Mouse (Mus musculus): ENCODE measurements around the gene Mrpl43. TPM values are rescaled to one million over a fixed set of nuclear protein-coding genes. Genes with fewer than 3 reads are reported as not detected.

Mrpl43 gene
- total RNA-seq, 2 experiments from 2014 or later: 29.3 to 47.9 TPM

DNA sequence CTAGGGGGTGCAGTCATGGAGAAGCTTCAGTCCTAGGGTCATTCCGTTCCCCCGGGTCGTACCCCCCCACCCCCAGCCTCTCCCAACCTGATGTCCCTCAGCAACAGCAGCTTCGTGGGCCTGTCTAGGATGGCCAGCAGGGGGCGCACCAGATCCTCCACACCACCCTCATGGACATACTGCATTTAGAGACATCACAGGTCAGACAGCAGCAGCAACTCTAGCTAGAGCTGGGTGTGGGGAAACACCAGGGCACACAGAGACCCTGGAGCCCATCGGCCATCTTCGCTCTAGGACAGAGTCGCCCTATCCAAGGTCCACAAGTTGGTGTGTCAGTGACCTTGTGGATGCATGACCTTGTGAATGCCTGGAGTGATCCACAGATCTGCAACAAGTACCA lies 23.9 kb upstream of the Mrpl43 start:
- ATAC-seq (ENCODE audit: poor library complexity, severe bottlenecking): peak; percentile 50

DNA sequence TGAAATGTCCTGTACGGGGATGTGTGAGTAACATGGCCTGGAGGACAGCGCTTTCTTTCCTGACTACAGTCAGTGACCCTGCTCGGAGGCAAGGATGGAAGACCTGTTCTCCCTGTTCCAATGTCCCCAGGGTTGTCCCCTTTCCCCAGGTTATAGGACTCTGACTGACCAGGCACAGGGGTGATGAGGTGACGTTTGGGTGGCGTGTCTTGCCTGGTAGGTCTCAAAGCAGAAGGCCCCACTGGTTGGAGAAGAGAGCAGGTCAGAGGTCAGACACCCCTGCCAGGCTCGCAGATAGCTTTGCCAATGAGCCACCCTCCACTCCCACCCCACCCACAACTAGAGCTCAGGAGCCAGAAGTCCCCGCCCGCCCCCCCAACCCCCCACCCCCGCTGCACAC lies 23.3 kb upstream of the Mrpl43 start:
- ATAC-seq (ENCODE audit: poor library complexity, severe bottlenecking): no peak

DNA sequence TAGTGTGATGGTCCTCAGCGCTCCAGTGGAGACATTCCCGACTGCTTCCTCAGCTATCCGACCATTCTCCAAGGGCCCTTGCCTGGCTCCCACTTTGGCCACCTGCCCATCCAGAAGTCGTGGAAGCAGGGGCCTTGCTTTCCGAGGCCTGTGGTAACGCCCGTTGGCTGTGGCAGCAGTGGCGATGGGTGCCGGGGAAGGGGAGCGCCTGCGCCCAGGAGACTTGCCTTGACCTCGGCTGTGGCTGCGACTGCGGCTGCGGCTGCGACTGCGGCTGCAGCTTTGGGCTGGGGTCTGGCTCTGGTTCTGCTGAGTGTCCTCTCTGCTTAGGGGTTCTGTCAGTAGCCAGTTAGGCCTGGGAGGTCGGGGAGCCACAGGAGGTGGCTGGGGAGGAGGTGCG lies 22.5 kb upstream of the Mrpl43 start:
- no peak for ATAC-seq (ENCODE audit: poor library complexity, severe bottlenecking)

DNA sequence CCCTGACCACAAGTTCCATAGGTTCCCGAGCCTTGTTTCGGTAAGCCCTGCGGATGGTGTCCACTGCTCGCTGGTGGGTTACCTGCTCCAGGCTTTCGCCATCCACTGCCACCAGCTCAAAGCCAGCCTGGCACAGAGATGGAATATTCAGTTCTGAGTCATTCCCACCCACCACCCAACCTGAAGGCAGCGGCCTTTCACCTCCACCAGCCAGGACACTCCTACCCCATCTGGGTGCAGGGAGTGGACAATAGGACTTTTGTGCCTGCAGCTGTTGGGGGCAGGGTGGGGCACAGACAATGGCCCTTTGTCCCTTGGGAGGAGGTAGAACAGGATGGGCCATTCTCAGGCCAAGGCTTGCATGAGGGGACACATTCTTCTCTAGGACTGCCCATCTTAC lies 21.6 kb upstream of the Mrpl43 start:
- no peak for ATAC-seq (ENCODE audit: poor library complexity, severe bottlenecking)

DNA sequence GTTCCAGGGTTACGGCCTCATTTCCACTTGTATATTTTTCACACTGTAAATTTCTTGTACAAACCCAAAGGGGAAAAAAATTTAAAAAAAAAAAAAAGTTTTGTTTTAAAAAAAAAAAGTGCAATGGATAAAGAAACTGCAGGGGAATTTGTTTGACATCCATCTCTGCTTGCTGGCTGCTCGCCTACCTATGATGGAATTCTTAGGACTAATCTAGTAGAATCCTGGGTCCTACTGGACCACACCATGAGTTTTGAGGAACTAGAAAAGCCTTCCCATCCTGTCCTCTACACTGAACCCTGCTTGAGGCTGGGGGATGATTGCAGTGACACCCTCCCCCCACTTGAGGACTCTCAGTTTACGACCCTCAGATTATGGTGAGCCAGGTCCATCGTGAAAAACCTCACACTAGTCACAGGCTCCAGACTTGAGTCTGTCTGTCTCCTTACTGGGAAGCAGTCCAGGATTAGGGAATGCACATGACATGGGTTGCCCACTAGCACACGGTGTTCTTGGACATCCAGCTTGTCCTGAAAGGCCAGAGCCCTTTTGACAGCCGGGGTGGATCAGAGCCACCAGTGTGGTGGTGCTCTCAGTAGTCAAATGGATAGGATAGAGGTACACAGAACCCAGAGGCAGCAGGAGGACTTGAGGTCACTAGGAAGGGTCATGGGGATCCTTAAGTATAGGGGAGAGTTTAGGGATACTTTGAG lies 20.9 kb upstream of the Mrpl43 start:
- ATAC-seq (ENCODE audit: poor library complexity, severe bottlenecking): no peak

DNA sequence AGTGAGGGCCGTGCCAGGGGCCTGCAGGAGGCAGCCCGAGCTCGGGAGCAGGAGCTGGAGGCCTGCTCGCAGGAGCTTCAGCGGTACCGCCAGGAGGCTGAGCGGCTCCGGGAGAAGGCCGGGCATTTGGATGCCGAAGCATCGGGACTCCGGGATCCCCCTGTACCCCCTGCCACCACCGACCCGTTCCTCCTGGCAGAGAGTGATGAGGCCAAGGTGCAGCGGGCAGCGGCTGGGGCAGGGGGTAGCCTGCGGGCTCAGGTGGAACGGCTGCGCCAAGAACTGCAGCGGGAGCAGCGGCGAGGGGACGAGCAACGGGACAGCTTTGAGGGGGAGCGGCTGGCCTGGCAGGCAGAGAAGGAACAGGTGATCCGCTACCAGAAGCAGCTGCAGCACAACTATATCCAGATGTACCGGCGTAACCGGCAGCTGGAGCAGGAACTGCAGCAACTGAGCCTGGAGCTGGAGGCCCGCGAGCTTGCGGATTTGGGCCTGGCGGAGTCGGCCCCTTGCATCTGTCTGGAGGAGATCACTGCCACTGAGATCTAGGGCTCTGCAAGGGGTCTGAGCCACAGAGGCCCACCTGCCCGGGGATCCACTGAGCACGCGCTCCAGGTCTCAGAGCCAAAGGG lies 19.8 kb upstream of the Mrpl43 start:
- no peak for ATAC-seq (ENCODE audit: poor library complexity, severe bottlenecking)

DNA sequence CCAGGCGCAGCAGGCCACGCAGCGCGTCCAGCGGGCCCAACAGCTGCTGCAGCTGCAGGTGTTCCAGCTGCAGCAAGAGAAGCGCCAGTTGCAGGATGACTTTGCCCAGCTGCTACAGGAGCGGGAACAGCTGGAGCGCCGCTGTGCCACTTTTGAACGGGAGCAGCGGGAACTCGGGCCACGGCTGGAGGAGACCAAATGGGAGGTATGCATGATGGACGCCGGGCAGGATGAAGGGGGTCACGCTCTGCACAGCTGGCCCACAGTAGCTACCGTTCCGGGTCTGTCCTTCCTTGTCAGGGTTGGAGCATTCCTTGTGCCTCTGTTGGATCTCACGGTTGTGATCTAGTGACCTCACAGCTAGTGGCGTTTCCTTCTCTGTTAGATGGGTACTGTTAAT lies 18.5 kb upstream of the Mrpl43 start:
- ATAC-seq (ENCODE audit: poor library complexity, severe bottlenecking): no peak

DNA sequence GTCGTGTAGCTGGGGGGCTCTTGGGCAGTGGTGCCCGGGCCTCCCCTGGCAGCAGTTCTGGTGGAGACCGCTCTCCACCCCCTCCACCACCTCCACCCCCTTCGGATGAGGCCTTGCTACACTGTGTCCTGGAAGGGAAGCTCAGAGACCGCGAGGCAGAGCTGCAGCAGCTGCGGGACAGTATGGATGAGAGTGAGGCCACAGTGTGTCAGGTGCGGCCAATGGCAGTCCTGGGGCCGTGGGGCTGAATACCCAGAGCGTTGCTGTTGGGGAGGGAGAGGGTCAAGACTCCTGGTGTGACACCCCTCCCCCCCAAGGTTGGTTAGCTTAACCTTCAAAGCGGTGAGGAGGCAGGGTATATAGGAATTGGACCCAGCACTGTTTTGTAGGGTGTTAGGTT lies 17.8 kb upstream of the Mrpl43 start:
- ATAC-seq (ENCODE audit: poor library complexity, severe bottlenecking): no peak

DNA sequence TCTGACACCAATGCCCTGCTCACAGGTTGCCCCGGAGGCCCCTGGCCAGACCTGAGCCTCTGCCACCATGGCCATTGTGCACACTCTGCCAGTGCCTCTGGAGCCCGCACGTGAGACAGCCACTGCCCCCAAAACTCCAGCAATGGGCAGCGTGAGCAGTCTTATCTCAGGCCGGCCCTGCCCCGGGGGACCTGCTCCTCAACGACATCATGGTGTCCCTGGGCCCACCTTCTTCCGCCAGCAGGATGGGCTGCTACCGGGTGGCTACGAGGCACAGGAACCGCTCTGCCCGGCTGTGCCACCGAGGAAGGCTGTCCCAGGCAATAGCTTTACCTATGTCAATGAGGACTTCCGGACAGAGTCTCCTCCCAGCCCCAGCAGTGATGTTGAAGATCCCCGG lies 15.1 kb upstream of the Mrpl43 start:
- no peak for ATAC-seq (ENCODE audit: poor library complexity, severe bottlenecking)

DNA sequence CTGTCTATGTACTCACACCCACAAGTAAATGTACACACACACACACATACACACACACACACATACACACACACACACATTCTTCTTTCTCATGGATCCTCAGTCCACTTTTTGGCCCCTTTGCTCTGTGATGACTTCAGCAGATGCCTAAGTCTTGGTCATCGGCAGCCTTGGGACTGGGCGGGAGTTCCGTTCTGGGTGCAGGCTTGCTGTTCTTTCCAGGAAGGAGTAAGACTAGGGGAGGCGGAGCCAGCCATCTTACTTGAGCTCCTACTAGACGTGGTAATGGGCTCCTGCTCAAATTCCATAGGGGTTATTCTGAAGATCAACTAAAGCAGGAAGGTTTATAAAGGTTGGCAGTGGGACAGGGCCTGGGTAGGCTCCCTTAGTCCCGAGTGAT lies 14.1 kb upstream of the Mrpl43 start:
- no peak for ATAC-seq (ENCODE audit: poor library complexity, severe bottlenecking)

DNA sequence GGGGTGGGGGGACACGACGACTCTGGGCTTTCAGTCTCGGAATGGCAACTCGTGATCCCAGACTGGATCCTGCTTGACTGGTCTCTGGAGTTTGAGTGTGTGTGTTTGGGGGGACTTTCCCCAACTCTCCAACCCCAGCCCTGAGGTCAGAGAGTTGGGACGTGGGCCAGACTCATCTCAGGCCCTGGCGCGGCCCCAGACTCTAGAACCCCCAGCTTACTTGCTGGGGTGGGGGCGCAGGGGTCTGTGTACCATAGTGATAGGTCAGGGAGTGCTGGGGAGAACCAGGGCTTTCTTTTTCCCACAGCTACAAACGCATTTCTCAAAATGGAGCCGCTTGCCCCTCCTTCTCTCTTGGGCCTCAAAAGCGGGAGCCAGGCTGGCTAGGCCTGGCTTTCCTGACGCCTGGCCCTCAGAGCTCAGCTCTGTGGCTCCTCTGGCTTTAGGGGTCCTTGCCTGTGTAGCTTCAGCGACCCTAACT lies 12.1 kb upstream of the Mrpl43 start:
- ATAC-seq (ENCODE audit: poor library complexity, severe bottlenecking): no peak

DNA sequence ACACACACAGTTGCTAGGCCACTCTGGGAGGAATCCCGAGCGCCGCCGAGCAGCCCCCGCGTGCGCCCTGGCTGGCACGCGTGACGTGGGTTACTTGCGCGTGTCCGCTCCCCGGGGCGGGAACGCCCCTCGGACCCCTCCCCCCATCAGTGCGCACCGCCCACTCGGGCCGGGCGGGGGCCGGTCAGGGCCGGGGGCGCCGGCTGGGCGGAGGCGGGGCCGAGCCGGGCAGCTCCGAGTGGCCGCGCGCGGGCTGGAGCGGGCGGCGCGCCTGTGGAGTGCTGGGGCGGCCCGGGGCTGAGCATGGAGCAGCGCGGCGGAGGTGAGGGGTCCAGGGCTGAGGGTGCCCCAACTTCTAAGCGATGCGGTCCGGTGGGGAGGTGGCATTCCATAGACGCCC lies 11.7 kb upstream of the Mrpl43 start:
- peak; percentile 22 for ATAC-seq (ENCODE audit: poor library complexity, severe bottlenecking)

DNA sequence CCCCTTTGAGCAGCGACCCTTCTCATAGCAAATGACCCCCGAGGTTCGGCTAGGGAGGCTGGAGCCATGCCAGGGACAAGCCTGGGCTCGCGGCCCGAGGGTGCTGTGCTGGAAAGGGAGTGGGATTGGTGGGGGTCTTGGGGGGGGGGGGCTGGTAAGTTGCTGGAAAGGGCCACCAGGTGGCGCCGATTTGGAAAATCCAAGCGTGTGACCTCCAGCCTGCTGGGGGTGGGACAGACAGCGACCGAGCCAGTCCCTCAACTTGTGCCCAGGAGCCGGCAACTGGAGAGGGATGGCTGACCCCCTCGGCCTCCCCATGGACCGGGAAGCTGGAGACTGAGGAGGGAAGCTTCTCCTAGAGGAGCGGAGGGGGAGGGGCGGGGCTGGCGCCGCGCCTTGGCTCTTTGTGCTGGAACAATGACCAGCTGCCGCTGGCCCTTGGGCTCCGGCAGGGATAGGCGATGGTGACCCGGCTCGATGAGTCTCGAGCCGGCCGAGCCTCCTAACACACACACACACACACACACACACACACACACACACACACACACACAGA lies 11.1 kb upstream of the Mrpl43 start:
- ATAC-seq (ENCODE audit: poor library complexity, severe bottlenecking): no peak

DNA sequence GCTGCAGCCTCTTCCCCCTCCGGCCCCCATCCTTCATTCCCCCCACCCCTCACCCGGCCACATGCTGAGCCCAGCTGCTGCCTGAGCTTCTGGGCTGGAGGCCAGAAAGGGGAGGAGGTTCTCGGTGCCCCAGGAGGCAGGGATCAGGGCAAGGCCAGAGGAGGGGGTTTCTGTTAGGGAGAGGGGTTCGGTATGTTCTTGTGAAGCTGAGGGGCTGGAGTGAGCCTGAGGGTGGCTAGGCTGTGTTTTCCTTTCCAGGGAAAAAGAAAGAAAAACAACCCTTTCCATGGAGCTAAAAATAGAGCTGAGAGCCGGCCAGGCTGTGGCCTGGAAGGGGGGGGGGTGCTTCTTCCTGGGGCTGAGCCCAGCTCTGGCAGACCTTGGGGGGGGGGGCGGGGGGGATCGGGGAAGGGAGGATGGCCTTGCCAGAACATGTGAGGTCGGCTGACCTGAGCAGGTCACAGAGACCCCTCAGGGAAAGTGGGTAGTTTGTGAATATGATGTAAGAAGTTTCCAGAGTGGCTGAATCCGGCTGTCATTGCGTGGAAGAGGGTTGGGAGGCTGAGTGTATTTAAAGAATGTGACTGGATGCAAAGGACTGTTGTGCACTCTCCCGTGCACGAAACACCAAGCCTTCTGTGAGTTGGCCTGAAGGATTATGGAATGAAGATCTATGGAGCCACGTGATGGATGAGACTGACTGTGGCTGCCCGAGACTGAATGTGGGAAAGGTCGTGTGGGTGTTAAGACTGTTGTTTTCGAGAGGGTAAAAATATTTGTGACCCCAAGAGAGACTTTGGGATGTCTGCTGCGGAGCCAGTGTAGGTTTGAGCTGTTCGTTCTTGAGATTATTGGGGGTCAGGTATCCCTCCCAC lies 10.3 kb upstream of the Mrpl43 start:
- no peak for ATAC-seq (ENCODE audit: poor library complexity, severe bottlenecking)

DNA sequence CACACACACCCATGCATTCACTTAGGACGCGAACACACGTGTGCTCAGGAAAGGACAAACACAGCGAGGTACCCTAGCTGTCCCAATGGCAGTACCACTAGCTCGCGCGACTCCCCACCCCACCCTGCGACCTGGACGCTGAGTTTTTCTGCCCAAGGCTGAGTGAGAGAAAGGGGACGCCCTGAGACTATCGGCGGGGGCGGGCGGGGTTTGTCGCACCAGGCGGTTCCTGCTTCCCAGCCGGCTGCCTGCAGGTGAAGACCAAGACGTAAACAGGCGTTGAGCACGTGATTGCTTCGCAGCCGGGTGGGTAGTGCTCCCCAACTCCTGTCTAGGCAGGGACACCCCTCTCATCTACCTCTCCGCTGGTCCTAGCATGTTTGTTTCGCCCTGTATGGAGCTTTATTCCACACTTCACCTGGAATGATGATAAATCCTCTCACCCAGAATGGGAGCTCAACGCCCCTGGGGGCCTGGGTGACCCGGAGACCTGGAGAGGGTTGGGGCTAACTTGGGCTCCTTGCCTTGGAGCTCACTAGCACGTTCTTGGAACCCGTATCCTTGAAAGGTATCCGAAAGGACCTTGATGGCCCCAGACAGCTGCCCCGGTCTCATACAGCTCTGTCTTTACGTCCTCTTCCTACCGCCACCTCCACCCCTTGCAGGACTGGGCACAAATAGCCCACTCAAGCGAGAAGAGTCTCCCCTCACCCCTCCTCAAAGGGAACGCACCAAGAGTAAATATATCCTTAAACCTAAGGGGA lies 9.5 kb upstream of the Mrpl43 start:
- ATAC-seq (ENCODE audit: poor library complexity, severe bottlenecking): peak; percentile 60

DNA sequence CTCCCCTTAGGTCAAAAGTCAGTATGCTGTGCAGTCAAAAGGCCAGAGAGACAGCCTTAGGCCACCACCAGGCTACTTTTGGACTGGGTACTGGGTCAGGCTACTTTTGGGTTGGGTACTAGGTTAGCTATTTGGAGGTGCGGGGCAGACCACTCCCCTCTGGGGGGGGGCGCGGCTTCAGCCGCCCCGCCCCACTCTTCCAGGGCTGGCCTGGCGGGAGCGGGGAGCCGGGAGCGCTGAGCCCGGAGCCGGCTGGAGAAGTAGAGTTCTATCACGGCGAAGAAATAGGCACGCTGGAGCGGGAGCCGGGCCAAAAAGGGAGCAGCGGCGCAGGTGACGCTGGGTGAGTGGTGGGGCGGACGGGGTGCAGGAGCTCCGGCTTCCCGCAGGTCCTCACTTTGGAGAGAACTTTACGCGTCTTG lies 8.8 kb upstream of the Mrpl43 start:
- peak; percentile 16; the same call in 1 of the 2 replicates for ATAC-seq (ENCODE audit: poor library complexity, severe bottlenecking)

DNA sequence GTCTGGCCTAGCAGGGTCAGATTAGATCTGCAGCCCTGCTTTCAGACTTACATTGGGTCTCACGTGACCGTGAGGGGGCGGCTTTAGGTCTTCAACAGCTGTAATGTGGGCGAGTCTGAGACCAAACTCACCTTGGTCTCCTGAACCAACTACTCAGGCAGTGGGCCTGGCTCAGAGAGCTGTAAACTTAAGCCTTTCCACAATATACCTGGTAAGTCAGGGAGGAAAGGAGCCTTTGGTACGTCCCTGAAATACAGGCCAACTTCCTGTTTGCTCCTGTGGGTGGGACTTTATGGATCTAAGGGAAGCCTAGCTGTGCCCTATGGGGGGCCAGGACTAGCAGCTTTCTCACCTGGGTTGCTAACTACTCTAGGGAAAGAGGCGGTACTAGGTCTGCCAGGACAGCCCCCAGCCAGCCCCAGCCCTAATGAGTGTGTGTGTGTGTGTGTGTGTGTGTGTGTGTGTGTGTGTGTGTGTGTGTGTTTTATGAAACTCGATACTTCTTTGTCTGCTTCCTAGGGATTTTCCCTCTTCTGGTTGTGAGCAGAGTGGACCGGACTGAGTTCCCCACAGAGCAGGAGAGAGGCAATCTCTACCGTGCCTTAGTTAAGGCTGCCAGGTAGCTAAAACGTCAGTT lies 8.2 kb upstream of the Mrpl43 start, which contains the start of gene Lzts2:
Gene Lzts2 (plus strand): TSS at position 80 of the 637 bp plus-strand sequence.
- ATAC-seq (ENCODE audit: poor library complexity, severe bottlenecking): no peak

DNA sequence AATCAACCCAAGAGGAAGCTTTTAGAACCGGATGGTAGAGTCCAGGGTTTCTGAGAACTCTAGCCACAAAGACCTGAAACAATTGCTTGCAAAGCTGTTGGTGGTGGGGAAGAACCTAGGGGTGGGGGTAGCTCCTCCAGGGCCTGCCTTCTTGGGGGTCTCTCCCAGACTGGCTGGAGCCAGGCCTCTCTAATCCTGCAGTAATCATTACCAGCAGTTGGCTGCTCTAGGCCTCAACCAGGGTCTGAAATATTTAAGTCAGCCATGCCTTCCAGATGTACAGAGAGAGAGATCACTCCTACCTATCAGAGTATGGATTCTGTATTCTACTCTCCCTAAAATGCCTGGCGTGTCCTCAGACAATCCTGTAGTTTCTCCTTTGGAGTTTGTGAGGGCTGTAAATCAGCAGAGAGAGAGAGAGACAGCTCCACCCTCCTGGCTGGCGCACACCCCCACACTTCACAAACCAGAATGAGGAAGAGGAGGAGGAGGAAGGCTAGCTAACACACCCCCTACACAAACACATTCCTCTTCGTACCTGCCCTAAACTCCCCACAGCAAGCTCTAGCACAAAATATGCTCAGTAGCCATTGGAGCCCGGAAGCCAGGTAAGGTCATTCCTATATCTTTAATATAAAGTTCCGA lies 7.5 kb upstream of the Mrpl43 start:
- no peak for ATAC-seq (ENCODE audit: poor library complexity, severe bottlenecking)

DNA sequence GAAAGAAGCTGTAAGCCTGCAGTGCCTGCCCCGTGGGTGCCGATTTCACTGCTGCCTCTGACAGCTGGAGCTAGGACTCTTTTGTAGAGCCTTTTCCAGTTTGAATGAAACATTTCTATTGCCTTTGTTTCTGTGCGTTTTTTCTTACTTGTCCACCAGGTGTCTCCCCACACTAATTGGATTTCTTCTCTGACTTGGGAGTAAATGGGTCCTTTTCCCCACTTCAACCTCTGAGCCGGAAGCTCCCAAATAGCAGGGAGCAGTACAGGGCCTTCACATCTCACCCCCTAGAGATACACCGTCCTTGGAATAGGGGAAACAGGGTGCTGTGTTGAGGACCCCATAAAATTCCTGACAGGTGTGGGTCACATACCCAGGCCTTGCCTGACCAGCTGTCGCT lies 6.4 kb upstream of the Mrpl43 start:
- ATAC-seq (ENCODE audit: poor library complexity, severe bottlenecking): no peak

DNA sequence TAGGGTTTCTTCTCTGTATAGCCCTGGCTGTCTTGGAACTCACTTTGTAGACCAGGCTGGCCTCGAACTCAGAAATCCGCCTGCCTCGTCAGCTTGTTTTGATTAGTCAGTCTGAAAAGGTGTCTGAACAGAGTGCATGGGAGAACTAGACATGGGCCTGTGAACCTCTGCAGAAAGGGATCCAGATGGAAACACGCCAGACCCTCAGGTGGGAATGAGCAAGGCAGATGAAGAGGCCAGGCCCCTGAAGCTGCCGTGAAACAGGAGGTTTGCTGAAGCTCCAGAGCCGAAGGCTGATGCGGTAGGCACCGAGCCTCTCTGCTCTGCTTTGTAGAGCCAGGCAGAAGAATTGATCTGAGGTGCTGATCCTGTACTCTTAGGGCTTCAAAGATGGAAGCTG lies 6.0 kb upstream of the Mrpl43 start:
- no peak for ATAC-seq (ENCODE audit: poor library complexity, severe bottlenecking)

Measured in megakaryocyte, adult 5-6 weeks (primary cell).